Mouse (Mus musculus): ENCODE data around the gene Med16.

The Med16 gene

DNA sequence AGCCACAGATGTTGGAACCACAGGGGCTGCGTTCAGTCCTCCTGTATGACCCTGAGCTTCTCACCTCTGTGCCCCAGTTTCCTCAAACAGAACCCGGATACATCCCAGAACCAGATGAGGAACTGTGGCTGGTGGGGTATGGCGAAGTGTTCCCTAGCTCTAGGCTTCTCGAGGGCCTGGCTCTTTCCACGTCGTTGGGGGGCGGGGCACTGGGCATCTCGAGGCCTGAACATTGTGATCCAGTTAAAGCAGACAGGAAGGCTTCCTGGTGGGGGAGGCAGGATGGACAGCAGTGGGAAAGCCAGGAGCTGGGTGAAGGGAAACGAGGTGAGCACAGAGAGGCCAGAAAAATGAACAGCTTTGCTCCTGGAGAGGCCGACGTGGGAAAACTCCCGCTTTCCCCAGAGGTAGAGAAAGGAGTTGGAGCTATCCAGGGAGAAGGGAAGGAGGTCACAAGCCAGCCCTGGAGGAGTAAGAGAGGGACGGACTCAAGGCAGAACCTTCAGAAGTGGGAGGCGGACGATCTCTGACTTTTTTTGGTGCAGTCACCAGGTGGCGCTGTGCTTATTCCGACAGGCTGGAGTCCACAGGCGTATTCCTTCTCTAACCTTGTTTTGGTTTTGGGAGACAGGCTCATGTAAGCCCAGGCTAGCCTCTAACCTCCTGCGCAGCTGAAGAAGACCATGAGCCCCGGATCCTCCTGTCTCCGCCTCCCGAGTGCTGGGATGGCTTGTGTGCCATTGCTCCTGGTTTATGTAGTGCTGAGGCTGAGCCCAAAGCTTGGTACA, 25.2 kb downstream of the Med16 start:
- DNase-seq, result peak; percentile 87

DNA sequence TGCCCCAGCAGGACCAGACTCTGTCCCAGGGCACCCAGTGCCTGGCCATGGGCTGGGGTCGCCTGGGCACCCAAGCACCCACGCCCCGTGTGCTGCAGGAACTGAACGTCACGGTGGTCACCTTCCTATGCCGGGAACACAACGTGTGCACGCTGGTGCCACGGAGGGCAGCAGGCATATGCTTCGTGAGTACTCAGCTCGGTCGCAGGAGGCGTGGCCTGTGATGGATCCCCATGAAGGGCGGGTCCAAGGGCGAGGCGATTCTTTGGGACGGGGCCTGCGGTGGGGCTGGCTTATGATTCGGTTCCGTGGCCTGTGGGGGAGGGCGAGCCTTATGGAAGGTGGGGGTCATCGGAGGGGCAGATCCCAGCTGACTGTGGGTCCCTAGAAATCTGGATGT, 26.7 kb downstream of the Med16 start:
- DNase-seq, result peak; percentile 34

DNA sequence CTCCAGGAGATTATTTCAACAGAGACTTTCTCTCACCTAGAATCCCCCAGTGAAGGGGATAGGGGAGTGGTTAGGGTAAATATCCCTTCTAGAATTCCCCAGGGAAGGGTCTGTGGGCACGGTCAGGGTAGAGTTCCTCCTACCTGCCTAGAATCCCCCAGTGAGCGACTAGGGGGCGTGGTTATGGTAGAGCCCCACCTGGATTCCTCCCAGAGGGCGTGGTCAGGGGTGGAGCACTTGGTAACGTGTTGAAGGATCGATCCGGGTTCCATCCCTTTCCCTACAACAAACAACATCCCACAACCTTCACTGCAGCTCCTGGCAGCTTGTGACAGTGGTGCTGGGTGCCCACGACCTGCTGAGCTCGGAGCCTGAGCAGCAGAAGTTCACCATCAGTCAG, 28.0 kb downstream of the Med16 start:
- peak; percentile 24 for DNase-seq

DNA sequence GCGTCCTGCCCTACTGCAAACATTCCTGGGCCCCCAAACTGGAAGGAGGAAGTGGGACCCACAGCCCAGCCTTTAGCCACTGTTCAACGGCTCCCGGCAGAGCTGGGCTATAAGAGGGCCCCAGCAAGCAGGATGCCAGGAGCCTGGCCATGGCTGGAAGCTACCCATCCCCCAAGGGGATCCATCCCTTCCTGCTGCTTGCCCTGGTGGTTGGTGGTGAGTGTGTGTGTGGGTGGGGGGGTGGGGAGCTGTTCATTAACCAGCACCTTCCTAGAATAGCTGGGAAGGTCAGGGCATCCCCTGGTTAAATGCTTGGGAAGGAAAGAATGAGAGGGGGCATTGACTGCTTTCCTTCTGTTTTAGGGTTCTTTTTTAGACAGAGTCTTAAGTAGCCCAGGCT, 29.2 kb downstream of the Med16 start:
- peak; percentile 17 for DNase-seq

DNA sequence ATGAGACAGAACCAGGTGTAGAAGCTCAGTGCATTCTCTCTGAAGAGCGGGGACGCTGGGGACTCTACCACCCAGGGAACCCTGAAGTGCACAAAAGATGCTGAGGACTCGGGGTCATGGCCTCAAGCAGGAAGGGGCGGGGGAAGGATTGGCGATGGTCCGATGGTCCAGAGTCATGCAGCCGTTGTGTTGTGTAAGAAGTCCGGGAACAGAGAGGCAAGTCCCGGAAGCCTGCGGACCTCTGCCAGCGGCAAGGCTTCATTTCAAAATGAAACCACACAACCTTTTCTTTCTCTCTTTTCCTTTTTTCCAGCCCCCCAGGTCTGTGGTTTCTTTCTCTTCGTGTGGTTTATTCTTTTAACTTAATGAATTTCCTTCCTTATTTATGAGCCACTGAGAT, 31.0 kb downstream of the Med16 start:
- peak; percentile 72 for DNase-seq

DNA sequence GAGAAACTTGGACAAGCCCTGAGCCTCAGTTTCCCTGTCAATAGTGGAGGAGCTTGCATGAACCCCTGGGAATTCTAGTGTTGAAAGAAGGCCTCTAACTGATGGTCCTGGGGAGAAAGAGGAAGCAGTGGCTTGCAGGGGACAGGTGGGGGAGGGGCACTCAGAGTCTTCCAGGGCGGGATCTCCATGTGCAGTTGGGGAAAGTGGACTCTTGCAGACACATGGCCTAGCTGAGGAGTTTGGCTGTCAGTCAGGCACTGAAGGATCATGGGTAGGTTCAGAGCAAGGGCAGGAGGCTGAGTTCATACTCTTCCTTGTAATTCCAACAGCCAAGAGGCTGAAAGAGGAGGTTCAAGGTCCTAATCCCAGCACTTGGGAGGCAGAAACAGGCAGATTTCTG, 31.5 kb downstream of the Med16 start:
- peak; percentile 10 for DNase-seq

DNA sequence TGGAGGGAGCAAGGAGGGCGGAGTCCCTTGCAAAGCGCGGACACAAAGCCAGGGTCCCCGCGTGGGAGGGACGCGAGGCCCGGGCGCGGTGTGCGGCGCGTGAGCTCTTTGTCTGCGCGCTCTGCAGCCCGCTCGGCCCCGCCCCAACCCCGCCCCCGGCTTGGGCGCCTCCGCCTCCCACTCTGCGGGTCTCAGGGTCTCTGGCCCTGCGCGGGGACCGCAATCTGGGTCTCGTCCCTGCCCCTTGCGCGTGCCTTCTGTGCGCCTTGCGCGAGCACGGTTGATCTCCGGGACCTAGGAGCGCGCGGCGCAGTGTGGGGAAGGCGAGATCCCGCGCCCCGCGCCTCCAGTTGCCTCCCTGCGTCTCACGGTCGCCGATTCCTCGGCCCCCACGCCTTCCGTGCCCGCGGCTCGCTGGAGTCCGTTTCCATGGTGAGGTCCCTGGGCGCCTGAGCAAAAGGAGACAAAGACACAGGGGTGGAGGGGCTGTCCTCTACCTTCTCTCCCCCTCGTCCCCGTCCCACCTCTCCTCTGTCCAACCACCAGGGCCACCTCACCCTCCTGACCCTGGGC, 34.3 kb downstream of the Med16 start, which contains the start of the genes Prtn3 and Plppr3:
Gene Prtn3, plus strand, starts transcription at position 187 of the 573 bp plus-strand sequence.
Gene Plppr3, minus strand, starts transcription at position 345 of the 573 bp plus-strand sequence.
- peak; percentile 46 for DNase-seq

DNA sequence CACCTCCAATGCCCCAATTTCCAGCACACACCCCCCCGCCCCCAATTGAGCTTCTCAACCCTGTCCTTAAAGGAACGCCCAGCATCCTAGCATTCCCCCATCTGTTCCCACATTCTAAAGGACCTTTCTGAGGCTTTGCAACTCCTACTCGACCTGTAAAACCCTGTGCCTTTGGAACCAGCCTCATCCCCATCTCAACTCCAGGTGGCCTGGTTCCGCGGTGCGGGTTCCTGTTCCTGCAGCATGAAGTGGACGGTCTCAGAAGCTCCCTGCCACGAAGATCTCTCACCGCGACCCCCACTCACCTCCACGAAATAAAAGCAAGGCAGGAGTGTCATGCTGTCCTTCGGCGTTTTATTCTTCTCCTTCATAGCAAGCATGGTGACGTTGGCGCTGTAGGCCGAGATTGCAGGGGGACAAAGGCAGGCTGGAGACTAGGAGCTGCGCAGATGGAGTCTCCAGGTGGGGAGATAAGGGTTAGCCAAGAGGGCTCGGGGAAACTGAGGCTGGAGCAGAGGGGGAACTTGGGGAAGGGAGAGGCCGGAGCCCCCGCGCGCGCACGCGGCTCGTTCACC, 34.9 kb downstream of the Med16 start:
- DNase-seq, result no peak

DNA sequence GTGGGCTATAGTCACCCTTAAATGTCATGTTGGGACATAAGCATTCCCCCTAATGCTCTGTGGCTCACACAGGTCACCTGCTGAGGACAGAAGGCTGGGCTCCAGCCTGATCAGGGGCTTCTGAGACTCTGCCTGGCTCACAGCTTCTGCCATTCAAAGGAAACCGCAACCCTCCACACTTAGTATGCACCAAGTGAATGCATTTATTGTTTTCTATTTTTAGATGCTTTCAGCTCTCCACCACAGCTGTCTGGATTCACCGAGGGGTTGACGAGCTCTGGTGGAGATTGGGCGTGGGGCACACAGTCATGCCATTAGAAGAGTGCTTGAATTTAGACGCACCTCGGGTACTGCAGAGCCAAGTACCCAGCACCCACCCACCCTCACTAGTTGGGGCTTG, 35.4 kb downstream of the Med16 start:
- no peak for DNase-seq

DNA sequence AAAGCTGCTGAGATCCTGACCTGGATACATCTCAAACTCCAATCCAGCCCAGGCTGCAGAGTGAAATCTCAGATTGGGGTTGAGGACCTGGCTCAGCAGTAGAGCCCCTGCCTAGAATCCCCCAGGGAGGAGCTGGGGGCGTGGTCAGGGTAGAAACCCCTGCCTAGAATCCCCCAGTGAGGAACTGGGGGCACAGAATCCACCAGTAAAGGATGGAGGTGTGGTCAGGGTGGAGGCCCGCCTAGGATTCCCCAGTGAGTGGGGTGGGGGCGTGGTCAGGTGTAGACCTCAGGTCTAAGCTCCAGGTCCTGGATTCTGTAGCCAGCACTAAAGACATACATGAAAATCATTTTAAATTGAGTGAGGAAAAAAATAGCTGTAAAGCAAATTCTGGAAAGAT, 35.9 kb downstream of the Med16 start:
- no peak for DNase-seq

DNA sequence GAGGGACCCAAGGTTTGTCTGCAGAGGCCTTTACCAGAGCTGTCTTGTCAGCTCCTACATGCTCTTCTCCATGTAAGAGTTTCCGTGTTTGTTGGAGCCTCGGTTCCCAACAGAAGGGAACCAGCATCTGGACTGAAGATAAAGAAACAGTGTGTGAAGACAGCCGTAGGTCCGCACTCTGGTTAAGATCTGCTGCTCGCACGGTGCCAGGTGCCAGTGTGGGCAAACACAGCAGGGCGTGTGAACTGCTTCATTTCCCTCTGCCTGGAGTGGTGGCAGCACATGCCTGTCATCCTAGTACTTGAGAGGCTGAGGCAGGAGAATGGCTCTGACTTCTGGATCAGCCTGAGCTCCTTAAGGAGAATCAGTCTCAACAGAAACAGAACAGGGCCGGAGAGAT, 36.9 kb downstream of the Med16 start:
- no peak for DNase-seq

DNA sequence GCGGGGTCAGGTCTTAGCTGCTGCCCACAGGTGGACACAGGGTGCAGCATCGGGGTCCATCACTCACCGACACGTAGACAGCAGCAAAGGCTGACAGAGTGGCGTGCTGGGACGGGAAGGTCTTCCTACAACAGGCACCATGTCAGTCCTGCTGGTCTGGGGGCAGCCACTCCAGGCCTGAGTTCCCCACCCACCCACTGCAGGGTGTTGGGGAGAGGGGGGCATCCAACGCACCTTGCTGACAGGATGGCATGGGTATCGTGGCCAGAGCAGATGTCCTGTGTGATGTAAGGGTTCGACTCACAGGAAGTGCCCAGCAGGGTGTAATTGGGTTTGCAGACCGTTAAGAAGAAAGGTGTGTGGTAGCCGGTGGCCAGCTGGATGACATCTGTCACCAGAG, 42.1 kb downstream of the Med16 start:
- DNase-seq, result no peak

DNA sequence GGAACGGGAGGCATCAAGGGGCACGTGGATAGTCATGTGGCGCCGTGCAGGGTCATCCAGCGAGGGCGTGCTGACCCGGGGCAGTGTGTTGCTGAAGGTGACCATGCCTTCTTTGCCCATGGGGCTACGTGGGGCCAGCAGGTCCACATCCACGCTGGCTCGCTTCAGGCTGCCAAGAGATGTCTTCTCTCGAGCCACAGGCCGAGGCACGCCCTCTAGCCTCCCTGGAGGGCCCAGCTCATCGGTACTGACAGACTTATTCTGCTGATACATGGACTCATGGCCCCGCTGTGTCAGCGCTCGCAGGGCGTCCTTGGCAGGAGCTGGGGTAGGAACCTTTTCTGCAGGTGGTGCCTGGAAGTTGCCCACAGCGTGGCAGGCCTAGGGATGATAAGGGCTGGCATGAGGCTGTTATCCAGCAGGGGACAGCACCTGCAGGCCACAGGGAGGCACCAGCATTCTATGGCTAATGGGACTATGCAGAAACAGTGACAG, 42.9 kb downstream of the Med16 start:
- DNase-seq, result no peak

DNA sequence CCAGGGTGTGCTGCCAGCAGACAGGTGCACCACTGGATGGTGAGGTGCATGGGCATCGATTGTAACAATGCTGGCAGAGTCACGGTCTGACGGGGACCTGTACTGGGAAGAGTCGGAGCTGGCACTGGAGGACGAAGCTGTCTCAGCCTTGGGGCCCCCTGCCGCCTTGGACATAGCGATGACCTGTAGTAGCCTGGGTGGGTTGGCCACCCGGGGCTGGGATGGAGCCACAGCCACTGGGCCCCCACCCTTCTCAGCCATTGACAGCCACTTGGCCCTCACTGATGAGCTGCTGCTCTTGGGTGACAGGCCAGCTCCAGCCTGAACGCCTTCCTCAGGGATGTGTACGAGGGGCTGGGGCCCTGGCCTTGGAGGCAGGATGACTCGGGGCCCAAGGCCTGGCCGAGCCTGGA, 43.5 kb downstream of the Med16 start:
- no peak for DNase-seq

DNA sequence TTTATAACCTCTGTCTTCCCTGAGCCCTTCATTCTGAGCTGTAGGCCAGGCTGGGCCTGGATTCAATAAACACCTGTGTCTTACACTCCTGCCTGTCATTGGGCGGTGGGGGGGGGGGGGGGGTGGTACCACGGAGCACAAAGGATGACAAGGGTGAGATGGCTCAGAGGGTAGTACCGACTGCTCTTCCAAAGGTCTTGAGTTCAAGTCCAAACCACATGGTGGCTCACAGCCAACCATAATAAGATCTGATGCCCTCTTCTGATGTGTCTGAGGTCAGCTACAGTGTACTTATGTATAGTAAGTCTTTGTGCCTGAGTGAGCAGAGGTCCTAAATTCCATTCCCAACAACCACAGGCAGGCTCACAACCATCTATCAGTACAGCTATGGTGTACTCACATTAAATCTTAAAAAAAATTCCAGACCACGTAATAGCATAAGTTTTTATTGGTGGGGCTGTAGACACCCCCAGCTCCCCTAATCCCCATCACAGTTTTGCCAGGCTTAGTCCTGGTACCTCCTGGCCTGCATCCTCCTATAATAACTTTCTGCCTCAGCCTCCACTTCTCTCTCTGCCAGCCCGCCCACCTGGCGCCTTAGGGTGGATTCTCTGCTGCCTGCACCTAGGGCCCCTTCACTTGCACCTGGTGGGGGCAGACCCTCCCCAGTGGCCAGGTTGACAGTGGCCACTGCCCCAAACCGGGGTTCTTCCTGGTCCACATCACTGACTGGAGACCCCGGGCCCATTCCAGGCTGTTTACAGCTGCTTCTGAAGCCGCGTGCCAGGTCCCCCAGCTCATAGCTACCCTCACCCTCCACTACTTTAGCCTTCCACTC, 44.2 kb downstream of the Med16 start:
- no peak for DNase-seq

DNA sequence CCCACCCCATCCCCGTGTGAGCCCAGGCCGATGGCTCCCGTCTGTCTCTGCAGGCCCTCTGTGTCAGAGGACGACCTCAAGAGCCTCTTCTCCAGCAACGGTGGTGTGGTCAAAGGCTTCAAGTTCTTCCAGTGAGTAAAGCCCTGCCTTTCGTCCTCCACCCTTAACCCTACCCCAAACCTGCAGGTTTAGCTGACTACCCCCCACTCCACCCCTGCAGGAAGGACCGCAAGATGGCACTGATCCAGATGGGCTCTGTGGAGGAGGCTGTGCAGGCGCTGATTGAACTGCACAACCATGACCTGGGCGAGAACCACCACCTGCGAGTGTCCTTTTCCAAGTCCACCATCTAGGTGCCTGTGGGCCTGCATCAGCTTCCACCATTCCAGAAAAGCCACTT, 45.8 kb downstream of the Med16 start:
- DNase-seq, result no peak

DNA sequence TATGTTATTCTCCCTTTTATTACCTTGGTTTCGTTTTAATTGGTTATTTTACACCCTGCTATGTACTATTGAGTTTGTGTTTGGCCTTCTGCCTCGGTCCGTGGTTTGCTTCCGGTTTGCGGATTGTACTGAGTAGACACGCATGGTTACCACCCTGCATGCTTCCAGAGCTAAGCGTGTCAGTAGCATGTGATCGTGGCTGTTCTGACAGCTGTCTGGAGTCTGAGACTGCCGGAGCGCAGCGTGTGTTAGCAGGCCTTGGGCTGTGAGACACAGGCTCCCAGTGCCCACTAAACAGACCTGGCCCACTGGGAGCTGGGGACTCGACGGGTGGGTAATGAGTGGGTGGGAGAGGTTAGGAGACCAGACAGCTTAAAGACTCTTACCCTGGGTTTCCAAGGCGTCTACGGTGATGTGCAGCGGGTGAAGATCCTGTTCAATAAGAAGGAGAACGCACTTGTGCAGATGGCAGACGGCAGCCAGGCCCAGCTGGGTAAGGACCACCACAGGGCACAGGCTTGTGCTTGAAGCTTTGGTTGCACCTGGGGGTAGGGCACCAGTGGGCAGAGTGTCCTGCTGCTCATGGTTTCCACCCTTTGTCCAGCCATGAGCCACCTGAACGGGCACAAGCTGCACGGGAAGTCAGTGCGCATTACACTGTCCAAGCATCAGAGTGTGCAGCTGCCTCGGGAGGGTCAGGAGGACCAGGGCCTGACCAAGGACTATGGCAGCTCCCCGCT, 46.5 kb downstream of the Med16 start:
- no peak for DNase-seq

DNA sequence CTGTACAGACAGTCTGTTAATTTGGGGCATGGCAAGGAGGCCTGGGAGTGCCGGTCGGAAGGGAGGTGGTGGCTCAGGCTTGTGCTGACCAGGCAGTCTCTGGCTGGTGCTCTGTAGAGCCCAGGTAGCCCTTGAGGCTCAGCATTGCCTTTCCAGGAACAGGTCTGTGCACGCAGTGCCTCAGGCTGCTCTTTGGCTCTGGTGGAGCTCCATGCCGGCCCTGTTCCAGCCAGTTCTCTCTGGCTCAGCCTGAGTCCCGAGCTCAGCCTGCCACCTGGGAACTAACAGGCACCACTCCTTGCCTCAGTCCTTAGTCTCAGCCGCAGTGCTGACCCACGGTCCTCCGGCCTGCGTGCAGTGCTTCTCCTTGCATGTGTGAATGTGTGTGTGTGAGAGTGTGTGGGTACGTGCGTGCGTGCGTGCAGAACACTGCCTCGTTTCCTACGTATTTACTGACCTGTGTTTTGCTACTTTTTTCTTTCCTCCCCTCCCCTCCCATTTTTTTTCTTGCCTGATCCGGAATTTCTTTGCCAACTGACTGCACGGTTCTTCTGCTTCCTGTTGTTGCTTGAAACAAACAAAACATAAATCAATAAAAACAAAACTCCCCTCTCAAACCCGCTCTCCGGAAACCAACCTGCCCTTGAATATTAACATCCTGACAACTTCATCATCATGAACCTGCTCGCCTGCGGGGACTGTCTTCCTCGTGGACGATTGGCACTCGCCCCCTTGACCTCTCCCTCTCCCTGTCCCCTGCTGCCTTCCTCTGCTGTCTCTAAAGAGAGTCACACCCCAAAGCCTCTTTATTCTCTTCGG, 47.3 kb downstream of the Med16 start:
- peak; percentile 83 for DNase-seq

DNA sequence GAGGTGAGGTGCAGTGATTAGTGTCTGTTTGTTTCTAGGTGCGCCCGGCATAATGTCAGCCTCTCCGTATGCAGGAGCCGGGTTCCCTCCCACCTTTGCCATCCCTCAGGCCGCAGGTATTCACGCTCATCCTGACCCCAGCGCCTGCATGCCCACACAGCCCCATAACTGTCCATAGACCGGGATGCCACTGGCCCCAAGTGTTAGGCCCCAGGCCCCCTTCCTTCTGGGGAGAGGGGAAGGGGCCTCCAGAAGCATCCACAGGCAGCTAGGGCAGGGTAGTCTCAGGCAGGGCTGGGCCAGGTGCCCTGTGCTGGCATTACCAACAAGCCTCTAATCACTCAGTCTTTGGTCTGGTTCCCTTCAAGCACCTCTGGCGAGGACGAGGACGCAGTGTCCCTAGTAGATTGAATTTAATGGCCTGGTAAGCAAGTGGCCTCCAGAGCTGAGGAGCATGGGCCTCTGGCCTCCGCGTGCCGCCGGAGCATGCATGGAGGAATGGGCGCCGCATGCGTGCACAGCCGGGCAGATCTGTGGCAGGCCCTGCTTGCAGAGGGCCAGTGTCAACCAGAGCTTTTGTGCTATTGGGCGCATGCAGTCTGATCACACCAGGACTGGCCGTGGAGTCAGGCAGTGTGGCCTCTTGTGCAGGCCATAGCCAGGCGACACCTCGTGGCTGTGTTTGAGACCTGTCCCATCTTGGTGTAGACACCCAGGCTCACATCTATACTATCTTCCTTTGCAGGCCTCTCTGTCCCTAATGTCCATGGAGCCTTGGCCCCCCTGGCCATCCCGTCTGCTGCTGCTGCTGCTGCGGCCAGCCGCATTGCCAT, 48.4 kb downstream of the Med16 start:
- DNase-seq, result no peak

DNA sequence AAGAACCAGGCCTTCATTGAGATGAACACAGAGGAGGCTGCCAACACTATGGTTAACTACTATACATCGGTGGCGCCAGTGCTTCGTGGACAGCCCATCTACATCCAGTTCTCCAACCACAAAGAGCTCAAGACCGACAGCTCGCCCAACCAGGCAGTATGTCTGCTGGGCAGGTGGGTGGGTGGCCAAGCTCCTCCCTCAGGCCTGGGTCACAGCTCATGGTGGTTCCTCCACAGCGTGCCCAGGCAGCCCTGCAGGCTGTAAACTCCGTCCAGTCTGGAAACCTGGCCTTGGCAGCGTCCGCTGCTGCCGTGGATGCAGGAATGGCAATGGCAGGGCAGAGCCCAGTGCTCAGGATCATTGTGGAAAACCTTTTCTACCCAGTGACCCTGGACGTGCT, 49.6 kb downstream of the Med16 start:
- DNase-seq, result no peak
